Mouse (Mus musculus) cerebellum, adult 2 months (tissue): ENCODE results near the gene Igf2r. TPM values are rescaled to one million over a fixed set of nuclear protein-coding genes. Genes with fewer than 3 reads are reported as not detected.
A peak's percentile ranks its signal among the peaks of the same experiment; 100 is the strongest.

Experiments
- DNase-seq, 2 experiments: peaks; one replicate each; pipeline ENCODE4 v3.0.0; 2021
- H3K27ac ChIP-seq: fragments of 200-500 bp; 2 replicates; pipeline ENCODE4 v1.5.1; 2012; ENCODE audit warnings: low read length, control low read depth, inconsistent platforms; ENCODE audit not compliant: insufficient read depth
- H3K27me3 ChIP-seq: fragments of 200-500 bp; 2 replicates; pipeline ENCODE4 v1.6.1; 2012; ENCODE audit warnings: inconsistent platforms, mild to moderate bottlenecking, low read length, moderate library complexity; ENCODE audit not compliant: control insufficient read depth, insufficient read depth
- H3K4me1 ChIP-seq: fragments of 200-500 bp; 2 replicates; pipeline ENCODE4 v1.6.1; 2011; ENCODE audit warnings: low read length; ENCODE audit not compliant: control insufficient read depth, insufficient read depth
- H3K4me3 ChIP-seq: fragments of 200-500 bp; replicated peaks from 2 replicates; pipeline ENCODE3; 2011; ENCODE audit warnings: mild to moderate bottlenecking, low read depth, low read length, control low read depth; ENCODE audit not compliant: insufficient read depth
- CTCF ChIP-seq: fragments of 200-500 bp; IDR thresholded peaks from 2 replicates; pipeline ENCODE4 v1.5.1; 2011; ENCODE audit warnings: low read depth, mild to moderate bottlenecking, control low read depth, low read length, moderate library complexity, borderline replicate concordance; ENCODE audit not compliant: insufficient read depth
- POLR2A ChIP-seq: fragments of 200-500 bp; IDR thresholded peaks from 2 replicates; pipeline ENCODE4 v1.6.1; 2011; ENCODE audit warnings: low read length, control low read depth, borderline replicate concordance; ENCODE audit not compliant: insufficient read depth
- WGBS: fragments of 180-500 bp; shearing (Covaris S2); methylation state at CpG from one replicate; pipeline ENCODE4 v1.1.7; 2018; 5-methylcytosine and 5-hydroxymethylcytosine counted together
- polyA plus RNA-seq: library from polyadenylated mRNA; depleted of rRNA; stranded (reverse); fragments of >200 nt; gene quantifications from 2 replicates; pipeline ENCODE4 v1.2.3, GENCODE M21; 2012

The Igf2r gene
- polyA plus RNA-seq, 1 experiment, result 18.1 TPM

DNA sequence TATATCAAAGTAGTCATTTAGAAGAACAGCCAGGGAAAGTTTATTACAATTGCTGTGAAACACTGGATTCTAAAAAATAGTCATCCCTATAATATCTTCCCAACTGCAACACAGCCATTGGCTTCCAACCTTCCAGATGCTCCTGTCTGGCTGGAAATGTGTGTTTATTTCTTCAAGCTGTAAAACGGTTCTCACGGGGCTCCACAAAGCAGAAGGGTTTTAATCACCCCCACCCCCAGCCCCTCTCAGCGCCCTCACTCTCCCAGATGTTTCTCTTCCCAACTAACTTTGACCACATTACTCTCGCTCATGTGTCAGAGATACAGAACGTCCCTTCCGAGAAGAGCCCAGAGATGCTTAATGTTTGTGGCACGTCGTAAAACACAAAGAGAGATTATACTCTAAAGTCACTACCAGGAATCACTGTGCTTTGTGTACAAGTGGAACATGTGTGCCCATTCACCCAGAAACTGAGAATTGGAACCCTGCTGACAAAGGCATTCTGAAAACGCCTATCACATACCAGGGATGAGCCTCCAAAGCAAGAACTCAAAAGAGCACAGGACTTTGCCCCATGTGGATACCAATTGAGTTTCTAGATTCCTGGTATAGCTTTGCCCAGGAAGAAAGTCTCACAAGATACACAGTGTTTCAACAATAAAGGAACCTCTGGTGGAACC is 32.5 kb upstream of the Igf2r start:
- no peak overlapping the region for H3K27ac ChIP-seq
- no peaks in the 10 kb centered on the region for H3K27me3 ChIP-seq
- DNase-seq, result peak in 1 of 2 experiments; percentile 2
- H3K4me3 ChIP-seq, result no peak overlapping the region
- no peak for TF ChIP-seq POLR2A
- TF ChIP-seq CTCF, result no peak
- WGBS, result 65% methylated on average over 9 of the region's 9 CpGs
- H3K4me1 ChIP-seq, result no peaks in the 10 kb centered on the region

DNA sequence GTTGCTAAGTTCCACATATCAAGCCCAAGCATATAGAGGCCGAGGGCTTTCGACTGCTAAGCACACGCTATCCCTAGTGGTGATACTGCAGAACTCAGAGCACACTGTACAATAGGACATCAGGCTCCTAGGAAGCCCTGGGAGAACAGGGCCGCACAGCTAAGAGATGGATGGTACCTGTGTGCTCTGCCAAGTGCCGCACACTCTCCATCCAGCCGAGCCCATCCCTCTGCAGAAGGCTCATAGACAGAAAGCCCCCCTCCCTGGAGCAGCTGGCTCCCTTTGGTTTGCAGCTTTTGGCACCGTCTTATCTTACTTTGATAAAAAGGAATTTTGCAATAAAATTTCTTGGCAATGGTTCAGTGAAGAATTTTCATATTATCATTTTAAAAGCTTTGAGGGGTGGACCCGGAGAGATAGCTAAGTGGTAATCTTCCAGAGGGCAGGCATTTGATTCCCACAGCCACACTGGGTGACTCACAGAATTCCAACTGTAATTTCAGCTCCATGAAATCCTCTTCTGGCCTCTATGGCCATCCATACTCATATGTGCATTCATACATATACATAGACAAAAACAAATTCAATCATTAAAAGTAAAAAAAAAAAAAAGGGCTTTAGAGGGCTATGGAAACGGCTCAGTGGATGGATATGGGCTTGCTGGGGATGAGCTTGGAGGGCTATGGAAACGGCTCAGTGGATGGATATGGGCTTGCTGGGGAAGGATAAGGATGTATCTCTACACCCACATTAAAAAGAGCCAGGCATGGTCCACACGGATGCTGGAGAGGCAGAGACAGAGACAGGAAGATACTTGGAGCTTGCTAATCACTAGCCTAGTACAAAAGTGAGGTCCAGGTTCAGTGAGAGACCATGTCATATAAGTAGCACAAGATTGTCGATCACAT is 30.2 kb upstream of the Igf2r start:
- Histone ChIP-seq H3K27ac (no peak overlapping the region), H3K4me1 (no peaks in the 10 kb centered on the region), H3K4me3 (no peak overlapping the region), H3K27me3 (no peaks in the 10 kb centered on the region)
- 80% methylated on average over 12 of the region's 12 CpGs for WGBS
- TF ChIP-seq POLR2A (no peak), CTCF (no peak)
- DNase-seq, result no peak

DNA sequence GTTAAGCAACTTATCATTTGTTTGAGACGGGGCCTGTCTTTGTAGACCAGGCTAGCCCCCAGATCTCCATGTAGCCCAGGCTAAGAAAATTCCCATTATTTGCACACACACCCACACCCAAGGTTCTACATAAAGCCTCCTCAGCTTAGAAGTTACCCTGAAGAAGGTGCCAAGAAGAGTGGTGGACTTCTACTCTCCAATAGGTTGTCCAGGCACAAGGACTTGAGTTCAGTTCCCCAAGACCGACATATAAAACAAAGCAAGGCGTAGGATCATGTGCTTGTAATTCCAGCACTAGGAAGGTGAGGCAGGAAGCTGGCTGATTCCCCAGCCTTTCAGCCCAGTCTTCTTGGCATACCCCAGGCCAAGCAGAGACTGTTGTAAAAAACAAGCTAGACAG is 29.1 kb upstream of the Igf2r start:
- H3K4me1 ChIP-seq, result peaks cover 6% of the 10 kb centered on the region; the same call in 1 of the 2 replicates
- DNase-seq, result no peak
- 93% methylated on average over 3 of the region's 3 CpGs for WGBS
- H3K27ac ChIP-seq, result no peak overlapping the region
- TF ChIP-seq CTCF, result no peak
- TF ChIP-seq POLR2A, result no peak
- no peaks in the 10 kb centered on the region for H3K27me3 ChIP-seq
- no peak overlapping the region for H3K4me3 ChIP-seq

DNA sequence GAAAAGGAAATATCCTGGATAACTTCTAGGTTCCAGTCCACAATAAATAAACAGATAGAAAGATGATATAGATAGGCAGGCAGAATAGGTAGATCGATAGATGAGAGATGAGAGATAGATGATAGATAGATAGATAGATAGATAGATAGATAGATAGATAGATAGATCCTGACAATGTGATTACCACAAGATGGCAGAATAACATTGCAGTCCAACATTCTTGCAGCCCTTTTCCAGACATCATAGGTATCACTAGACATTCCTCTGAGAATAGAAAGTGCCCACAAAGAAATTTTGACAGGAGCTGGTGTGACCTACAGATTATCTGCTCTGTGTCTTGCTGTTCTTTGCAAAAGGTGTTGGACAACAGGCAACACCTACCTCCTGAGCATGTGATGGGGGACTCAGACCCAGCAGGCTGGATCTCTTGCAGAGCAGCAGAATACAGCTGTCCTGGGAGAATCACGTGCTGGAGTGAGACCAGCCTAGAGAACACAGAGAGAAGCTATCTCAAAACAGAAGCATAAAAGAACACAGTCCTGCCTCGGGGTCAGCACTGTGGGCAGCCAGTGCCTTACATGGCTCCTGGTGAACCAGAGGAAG is 28.1 kb upstream of the Igf2r start:
- Histone ChIP-seq H3K27me3 (no peaks in the 10 kb centered on the region), H3K27ac (no peak overlapping the region), H3K4me1 (peaks cover 7% of the 10 kb centered on the region; the same call in 1 of the 2 replicates), H3K4me3 (no peak overlapping the region)
- no peak for DNase-seq
- TF ChIP-seq CTCF (no peak), POLR2A (no peak)
- 72% methylated on average over 3 of the region's 3 CpGs for WGBS

DNA sequence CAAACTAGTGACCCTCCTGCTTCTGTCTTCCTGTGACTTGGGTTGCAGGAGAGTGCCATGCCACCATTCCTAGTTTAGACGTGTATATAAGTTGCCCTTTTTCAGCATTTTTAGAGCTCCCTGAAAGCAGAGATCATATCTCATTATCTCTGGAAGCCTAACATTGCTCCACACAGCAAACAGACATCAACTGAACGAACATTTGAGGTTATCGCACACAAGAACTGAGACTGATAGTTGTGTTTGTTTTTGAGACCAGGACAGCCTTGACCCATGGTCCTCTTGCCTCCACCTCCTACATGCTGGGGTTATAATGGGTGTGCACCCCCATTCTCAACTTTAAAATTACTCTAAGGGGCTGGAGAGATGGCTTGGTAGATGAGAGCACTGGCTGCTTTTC is 27.2 kb upstream of the Igf2r start:
- WGBS, result 95% methylated on average over 3 of the region's 3 CpGs
- H3K4me3 ChIP-seq, result no peak overlapping the region

DNA sequence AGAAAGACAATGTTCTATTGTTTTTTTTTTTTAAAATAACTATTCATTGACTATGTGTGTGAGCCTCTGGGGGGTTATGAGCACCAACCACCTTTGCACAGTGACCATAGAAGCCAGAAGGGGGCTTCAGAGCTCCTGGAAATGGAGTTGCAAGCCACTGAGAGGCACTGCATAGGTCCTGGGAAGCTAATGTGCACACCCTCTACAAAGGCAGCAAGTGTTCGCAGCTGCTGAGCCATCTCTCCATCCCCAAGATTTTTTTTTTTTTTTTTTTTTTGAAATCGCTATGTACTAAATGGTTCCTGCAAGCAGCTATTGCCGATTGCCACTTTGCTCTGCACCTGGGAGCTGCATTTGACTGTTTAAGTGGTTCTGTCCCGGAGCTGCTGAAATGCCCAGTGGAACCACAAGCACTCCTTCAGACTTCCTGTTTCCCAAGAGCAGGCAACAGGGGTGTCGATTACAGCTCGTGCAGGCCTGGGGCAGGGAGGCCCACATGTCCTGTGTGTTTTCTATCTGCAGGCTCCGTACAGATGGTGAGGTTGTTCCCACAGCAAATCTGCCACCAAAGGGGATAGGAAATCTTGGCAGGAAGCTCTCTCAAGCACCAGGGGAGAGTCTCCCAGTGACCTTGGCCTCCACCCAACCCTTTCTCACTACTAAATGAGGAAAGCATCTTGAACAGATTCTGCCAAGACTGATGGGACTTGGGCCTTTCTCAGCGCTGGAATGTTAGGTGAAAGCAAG is 24.4 kb upstream of the Igf2r start:
- peak; percentile 53 to 66 for DNase-seq
- Histone ChIP-seq H3K27ac (no peak overlapping the region), H3K4me1 (peaks cover 9% of the 10 kb centered on the region; the same call in 1 of the 2 replicates), H3K27me3 (no peaks in the 10 kb centered on the region), H3K4me3 (no peak overlapping the region)
- TF ChIP-seq CTCF (no peak), POLR2A (no peak)
- 29% methylated on average over 8 of the region's 8 CpGs for WGBS

More for the DNA sequence above, 27.2 kb upstream of the Igf2r start:
- H3K27me3 ChIP-seq, result no peaks in the 10 kb centered on the region
- peaks cover 9% of the 10 kb centered on the region; the same call in 1 of the 2 replicates for H3K4me1 ChIP-seq
- no peak for TF ChIP-seq POLR2A
- TF ChIP-seq CTCF, result no peak
- H3K27ac ChIP-seq, result no peak overlapping the region
- no peak for DNase-seq

DNA sequence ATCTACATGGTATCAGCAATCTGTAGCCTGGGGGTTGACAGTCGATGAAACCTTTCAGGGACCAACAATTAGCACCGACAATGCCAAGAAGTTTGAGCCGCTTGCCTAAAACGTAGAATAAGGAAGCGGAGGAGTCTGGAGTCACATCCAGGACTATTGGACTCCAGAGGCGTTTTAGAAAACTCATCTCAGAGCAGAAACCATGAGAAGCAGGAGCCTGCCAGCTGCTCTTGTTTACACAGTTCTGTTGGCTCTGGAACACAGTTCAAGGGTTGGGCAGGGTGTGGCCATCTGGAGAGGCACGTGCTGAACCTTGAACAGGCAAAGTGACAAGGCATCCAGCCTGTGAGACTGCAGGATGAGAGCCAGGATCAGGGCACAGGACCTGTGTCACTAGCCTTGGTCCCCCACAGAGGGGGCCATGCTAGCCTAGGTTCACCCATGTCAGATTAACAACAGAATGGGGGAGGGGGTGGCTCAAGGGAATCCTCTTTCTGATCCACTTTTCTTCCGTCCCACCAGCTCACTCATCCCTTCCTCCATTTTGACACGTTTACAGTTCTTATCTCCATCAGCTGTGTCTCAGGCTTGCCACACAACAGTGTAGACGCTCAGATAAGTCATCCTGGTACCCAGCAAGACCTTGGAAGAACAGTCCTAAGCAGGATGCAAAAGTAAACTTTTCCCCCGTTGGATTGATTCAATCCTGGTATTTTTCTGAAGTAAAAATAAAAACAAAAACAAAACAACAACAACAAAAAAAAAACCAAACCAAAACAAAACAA is 23.1 kb upstream of the Igf2r start:
- 58% methylated on average over 11 of the region's 11 CpGs for WGBS
- peak in 1 of 2 experiments; percentile 20 for DNase-seq
- Histone ChIP-seq H3K4me3 (no peak overlapping the region), H3K4me1 (peaks cover 9% of the 10 kb centered on the region; the same call in 1 of the 2 replicates), H3K27ac (no peak overlapping the region), H3K27me3 (no peaks in the 10 kb centered on the region)
- no peak for TF ChIP-seq CTCF
- no peak for TF ChIP-seq POLR2A
